Mouse (Mus musculus): Measurements from ENCODE around the gene Ripk4. TPM values are rescaled to one million over a fixed set of nuclear protein-coding genes. Genes with fewer than 3 reads are reported as not detected.

Ripk4 gene
- polyA plus RNA-seq, 2 experiments = 1.4 to 1.8 TPM

- no peak overlapping the region for H3K27ac ChIP-seq
- H3K9me3 ChIP-seq (ENCODE audit: control insufficient read depth, low read length) = no peaks in the 10 kb centered on the region
- no peak overlapping the region for H3K4me3 ChIP-seq (ENCODE audit: insufficient read depth in 1 of 2, low read depth in 2 of 2, low read length in 2 of 2)
- ATAC-seq (ENCODE audit: insufficient read depth) (no peak), DNase-seq (ENCODE audit: low read depth in 3 of 3, low spot score in 3 of 3) (no peak)
- H3K4me1 ChIP-seq (replicated peaks; ENCODE audit: control insufficient read depth in 2 of 2, insufficient read depth in 2 of 2, low read length in 1 of 2) = no peaks in the 10 kb centered on the region
- no peak overlapping the region for H3K4me2 ChIP-seq (ENCODE audit: low read depth)
- no peak for TF ChIP-seq EP300 (IDR thresholded peaks at IDR 0.05; ENCODE audit: low read depth)
- no peak for TF ChIP-seq CTCF (IDR thresholded peaks at IDR 0.05; ENCODE audit: low read depth)
- no peaks in the 10 kb centered on the region for H3K27me3 ChIP-seq (ENCODE audit: control insufficient read depth, insufficient read depth, low read length)
- H3K36me3 ChIP-seq (replicated peaks; ENCODE audit: control insufficient read depth, insufficient read depth, low read depth) = no peaks in the 10 kb centered on the region
- 36% methylated on average over 3 of the region's 3 CpGs for WGBS (ENCODE audit: insufficient replicate concordance)
- H3K9ac ChIP-seq (replicated peaks) = no peak overlapping the region
Measured at GRCm38 (mm10) chr16:97726436-97726835, 37.2 kb downstream of the Ripk4 start.

- Histone ChIP-seq H3K4me2 (ENCODE audit: low read depth) (no peak overlapping the region), H3K27me3 (ENCODE audit: control insufficient read depth, insufficient read depth, low read length) (no peaks in the 10 kb centered on the region), H3K27ac (no peak overlapping the region), H3K9me3 (ENCODE audit: control insufficient read depth, low read length) (no peaks in the 10 kb centered on the region), H3K36me3 (replicated peaks; ENCODE audit: control insufficient read depth, insufficient read depth, low read depth) (no peaks in the 10 kb centered on the region), H3K4me1 (replicated peaks; ENCODE audit: control insufficient read depth in 2 of 2, insufficient read depth in 2 of 2, low read length in 1 of 2) (no peaks in the 10 kb centered on the region), H3K9ac (replicated peaks) (no peak overlapping the region), H3K4me3 (ENCODE audit: insufficient read depth in 1 of 2, low read depth in 2 of 2, low read length in 2 of 2) (no peak overlapping the region)
- TF ChIP-seq EP300 (IDR thresholded peaks at IDR 0.05; ENCODE audit: low read depth) (no peak), CTCF (IDR thresholded peaks at IDR 0.05; ENCODE audit: low read depth) (no peak)
- DNase-seq (ENCODE audit: low read depth in 3 of 3, low spot score in 3 of 3) = no peak
- no peak for ATAC-seq (ENCODE audit: insufficient read depth)
- 43% methylated on average over 1 of the region's 1 CpGs for WGBS (ENCODE audit: insufficient replicate concordance)
Measured at GRCm38 (mm10) chr16:97720093-97720492, 43.5 kb downstream of the Ripk4 start.

- no peaks in the 10 kb centered on the region for H3K36me3 ChIP-seq (replicated peaks; ENCODE audit: control insufficient read depth, insufficient read depth, low read depth)
- H3K27me3 ChIP-seq (ENCODE audit: control insufficient read depth, insufficient read depth, low read length) = no peaks in the 10 kb centered on the region
- TF ChIP-seq EP300 (IDR thresholded peaks at IDR 0.05; ENCODE audit: low read depth) (no peak), CTCF (IDR thresholded peaks at IDR 0.05; ENCODE audit: low read depth) (no peak)
- no peak overlapping the region for H3K27ac ChIP-seq
- H3K4me3 ChIP-seq (ENCODE audit: insufficient read depth in 1 of 2, low read depth in 2 of 2, low read length in 2 of 2) = no peak overlapping the region
- no peaks in the 10 kb centered on the region for H3K4me1 ChIP-seq (replicated peaks; ENCODE audit: control insufficient read depth in 2 of 2, insufficient read depth in 2 of 2, low read length in 1 of 2)
- no peak overlapping the region for H3K4me2 ChIP-seq (ENCODE audit: low read depth)
- H3K9ac ChIP-seq (replicated peaks) = no peak overlapping the region
- DNase-seq (ENCODE audit: low read depth in 3 of 3, low spot score in 3 of 3) (no peak), ATAC-seq (ENCODE audit: insufficient read depth) (no peak)
- no peaks in the 10 kb centered on the region for H3K9me3 ChIP-seq (ENCODE audit: control insufficient read depth, low read length)
Measured at GRCm38 (mm10) chr16:97719392-97719983, 44.1 kb downstream of the Ripk4 start.

GRCm38 (mm10) chr16:97716567-97716966 is 47.0 kb downstream of the Ripk4 start:
- ATAC-seq (ENCODE audit: insufficient read depth) = no peak
- 59% methylated on average over 6 of the region's 6 CpGs for WGBS (ENCODE audit: insufficient replicate concordance)
- no peak for TF ChIP-seq EP300 (IDR thresholded peaks at IDR 0.05; ENCODE audit: low read depth)
- TF ChIP-seq CTCF (IDR thresholded peaks at IDR 0.05; ENCODE audit: low read depth) = no peak
- DNase-seq (ENCODE audit: low read depth in 3 of 3, low spot score in 3 of 3) = no peak
- Histone ChIP-seq H3K4me1 (replicated peaks; ENCODE audit: control insufficient read depth in 2 of 2, insufficient read depth in 2 of 2, low read length in 1 of 2) (no peaks in the 10 kb centered on the region), H3K36me3 (replicated peaks; ENCODE audit: control insufficient read depth, insufficient read depth, low read depth) (no peaks in the 10 kb centered on the region), H3K4me2 (ENCODE audit: low read depth) (no peak overlapping the region), H3K27me3 (ENCODE audit: control insufficient read depth, insufficient read depth, low read length) (no peaks in the 10 kb centered on the region), H3K27ac (no peak overlapping the region), H3K4me3 (ENCODE audit: insufficient read depth in 1 of 2, low read depth in 2 of 2, low read length in 2 of 2) (no peak overlapping the region), H3K9me3 (ENCODE audit: control insufficient read depth, low read length) (no peaks in the 10 kb centered on the region), H3K9ac (replicated peaks) (no peak overlapping the region)

GRCm38 (mm10) chr16:97712129-97712528 is 51.5 kb downstream of the Ripk4 start:
- Histone ChIP-seq H3K4me1 (replicated peaks; ENCODE audit: control insufficient read depth in 2 of 2, insufficient read depth in 2 of 2, low read length in 1 of 2) (no peaks in the 10 kb centered on the region), H3K27ac (no peak overlapping the region), H3K9ac (replicated peaks) (no peak overlapping the region), H3K9me3 (ENCODE audit: control insufficient read depth, low read length) (no peaks in the 10 kb centered on the region), H3K4me2 (ENCODE audit: low read depth) (no peak overlapping the region), H3K27me3 (ENCODE audit: control insufficient read depth, insufficient read depth, low read length) (no peaks in the 10 kb centered on the region), H3K4me3 (ENCODE audit: insufficient read depth in 1 of 2, low read depth in 2 of 2, low read length in 2 of 2) (no peak overlapping the region), H3K36me3 (replicated peaks; ENCODE audit: control insufficient read depth, insufficient read depth, low read depth) (no peaks in the 10 kb centered on the region)
- TF ChIP-seq CTCF (IDR thresholded peaks at IDR 0.05; ENCODE audit: low read depth) (no peak), EP300 (IDR thresholded peaks at IDR 0.05; ENCODE audit: low read depth) (no peak)
- no peak for ATAC-seq (ENCODE audit: insufficient read depth)
- no peak for DNase-seq (ENCODE audit: low read depth in 3 of 3, low spot score in 3 of 3)
